Comparison of ENCODE assay signal across 12 mouse cellular contexts in the genomic region with DNA sequence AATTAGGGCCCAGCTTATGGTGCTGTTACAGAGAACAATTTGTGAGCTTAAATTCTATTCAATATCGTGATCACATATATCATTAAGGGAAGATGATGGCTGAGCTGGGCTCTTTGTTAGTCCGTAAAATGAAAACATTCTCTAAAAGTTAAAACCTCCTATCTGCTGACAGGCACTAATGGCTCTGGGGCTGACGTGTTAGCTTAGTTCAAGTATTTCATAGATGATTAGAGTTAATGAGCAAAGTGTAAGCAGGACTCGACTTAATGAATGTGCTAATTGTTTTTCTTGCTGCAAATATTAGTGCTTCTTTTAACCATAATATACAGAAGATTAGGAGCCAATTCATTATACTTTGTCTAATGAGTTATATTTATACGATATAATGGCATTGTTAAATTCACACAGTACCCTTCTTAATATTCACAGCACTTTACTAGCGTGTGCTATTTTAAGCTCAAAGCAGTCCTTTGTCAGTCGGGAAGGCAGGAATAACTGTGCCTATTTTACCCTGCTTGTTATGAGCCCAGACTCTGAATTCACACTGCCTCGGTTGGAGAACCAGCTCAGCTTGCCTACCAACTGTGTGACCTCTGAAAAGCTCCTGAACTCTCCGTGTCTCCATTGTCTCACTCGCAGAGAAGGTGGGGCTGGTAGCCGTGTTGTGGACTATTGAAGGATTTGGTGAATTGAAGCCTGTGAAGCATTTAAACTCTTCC. TPM values are rescaled to one million over a fixed set of nuclear protein-coding genes. Genes with fewer than 3 reads are reported as not detected.
DNase-seq lines count a peak whose midpoint lies in the region; ATAC-seq lines count a peak whose summit lies in the region.
"Had no signal": no experiment of that assay in that cellular context is flagged by ENCODE, and none has a peak within 500 bp of the region (broad histone marks: within the 10 kb centered on the region; RNA-seq: fewer than 3 reads in every experiment).

No protein-coding gene starts in this region.

- H3K27ac ChIP-seq in intestine, embryonic 15.5 days, result no peak overlapping the region

- no peaks in the 10 kb centered on the region for H3K27me3 ChIP-seq in intestine, embryonic 15.5 days (replicated peaks)

- H3K4me2 ChIP-seq in intestine, embryonic 15.5 days (replicated peaks), result no peak overlapping the region

- peak; percentile 3 for DNase-seq in cerebellum, adult 9-11 months
- peak; percentile 50 to 64 for DNase-seq in right cerebral cortex, postnatal 10 days (ENCODE audit: low spot score in 2 of 2)
- DNase-seq in right cerebral cortex, postnatal 25 days, result no peak
- peak; percentile 22 to 50 for DNase-seq in layer of hippocampus, postnatal 10 days (ENCODE audit: low spot score in 2 of 2)
- DNase-seq in telencephalon, adult 2 months (ENCODE audit: low read depth, low spot score), result peak; percentile 32
- no peak for DNase-seq in lung, postnatal 4 days
- DNase-seq: kidney, adult 11 months had no signal

- no peaks in the 10 kb centered on the region for H3K36me3 ChIP-seq in intestine, embryonic 15.5 days

- H3K9me3 ChIP-seq in intestine, embryonic 15.5 days, result no peaks in the 10 kb centered on the region
- H3K9me3 ChIP-seq: megakaryocyte, embryonic 14.5 days had no signal

- 66% methylated on average over 11 of the region's 11 CpGs for WGBS in intestine, embryonic 15.5 days

- no peak overlapping the region for H3K4me3 ChIP-seq in intestine, embryonic 15.5 days (replicated peaks)
- H3K4me3 ChIP-seq: megakaryocyte, embryonic 14.5 days had no signal

- no peak for ATAC-seq in cerebellum, adult (ENCODE audit: insufficient number of reproducible peaks, low FRiP score, low TSS enrichment)
- ATAC-seq in intestine, embryonic 15.5 days, result no peak

- no peak overlapping the region for H3K9ac ChIP-seq in intestine, embryonic 15.5 days

- H3K4me1 ChIP-seq in intestine, embryonic 15.5 days (replicated peaks), result no peaks in the 10 kb centered on the region
- H3K4me1 ChIP-seq: megakaryocyte, embryonic 14.5 days had no signal

RNA-seq across cellular contexts. Expression of a gene that starts 50.6 kb away (rescaled TPM):
- total RNA-seq in layer of hippocampus, postnatal 10 days (2021), result under 1 TPM in 1 of 2 experiments, not detected in 1; 0.21 TPM
- not detected in 2 replicates for polyA plus RNA-seq in intestine, embryonic 15.5 days (2015; fragmentation: Nextera tagmentation; extraction: Ambion mirVana)
- total RNA-seq: liver, adult 2 months had no signal
- polyA plus RNA-seq: liver, adult 2 months; spleen, adult 2 months had no signal

Comparison
In these comparisons a context has a peak if more than half of its experiments do, and no peak if none do; other contexts are left out.
1. DNase-seq: peak in cerebellum, adult 9-11 months (single experiment), right cerebral cortex, postnatal 10 days (2 of 2), layer of hippocampus, postnatal 10 days (2 of 2) and telencephalon, adult 2 months (single experiment); none in right cerebral cortex, postnatal 25 days (single experiment) and lung, postnatal 4 days (0 of 2).